Mouse (Mus musculus): ENCODE data around the gene Polr3b. TPM values are rescaled to one million over a fixed set of nuclear protein-coding genes. Genes with fewer than 3 reads are reported as not detected.

Polr3b gene
- 40.1 TPM for total RNA-seq (2023)

DNA sequence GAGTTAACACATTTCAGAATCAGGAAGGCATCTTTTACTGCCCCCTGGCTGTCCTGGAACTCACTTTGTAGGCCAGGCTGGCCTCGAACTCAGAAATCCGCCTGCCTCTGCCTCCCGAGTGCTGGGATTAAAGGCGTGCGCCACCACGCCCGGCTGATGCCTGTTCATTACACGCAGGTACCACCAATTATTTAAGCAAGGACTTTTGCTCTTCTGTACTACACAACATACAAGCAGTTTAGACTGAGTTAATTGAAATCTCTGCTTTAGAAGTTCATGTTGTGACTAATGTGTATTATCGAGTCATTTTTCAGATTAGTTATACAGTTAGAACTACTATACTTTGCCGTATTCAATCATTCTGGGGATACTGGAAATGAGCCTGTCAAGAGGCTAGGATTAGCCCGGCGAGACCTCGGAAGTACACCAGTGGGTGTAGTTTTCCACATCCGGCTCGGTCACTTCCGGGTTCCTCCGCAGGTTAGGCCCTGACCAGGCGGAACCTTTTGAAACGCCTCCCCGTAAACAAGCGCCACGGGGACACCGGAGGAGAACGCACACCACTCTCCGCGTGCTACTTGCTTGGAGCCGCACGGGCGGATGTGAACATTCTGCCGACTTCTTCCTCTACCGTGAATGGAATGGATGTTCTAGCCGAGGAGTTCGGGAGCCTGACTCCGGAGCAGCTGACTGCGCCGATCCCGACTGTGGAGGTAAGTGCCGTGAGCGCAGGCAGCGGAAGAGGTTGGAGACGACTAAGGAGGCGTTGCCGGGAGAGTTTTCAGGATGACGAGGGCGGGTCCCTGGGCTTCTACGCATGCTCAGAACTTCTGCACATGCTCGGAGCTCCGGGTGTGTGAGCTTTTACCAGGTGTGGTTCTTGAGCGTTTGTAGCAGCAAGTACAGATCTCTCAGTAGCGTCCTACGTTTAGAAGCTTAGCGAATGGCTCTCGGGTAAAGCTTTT lies at the start of gene Polr3b:
Gene Polr3b, plus strand, starts transcription at position 467 of the 965 bp plus-strand sequence.

DNA sequence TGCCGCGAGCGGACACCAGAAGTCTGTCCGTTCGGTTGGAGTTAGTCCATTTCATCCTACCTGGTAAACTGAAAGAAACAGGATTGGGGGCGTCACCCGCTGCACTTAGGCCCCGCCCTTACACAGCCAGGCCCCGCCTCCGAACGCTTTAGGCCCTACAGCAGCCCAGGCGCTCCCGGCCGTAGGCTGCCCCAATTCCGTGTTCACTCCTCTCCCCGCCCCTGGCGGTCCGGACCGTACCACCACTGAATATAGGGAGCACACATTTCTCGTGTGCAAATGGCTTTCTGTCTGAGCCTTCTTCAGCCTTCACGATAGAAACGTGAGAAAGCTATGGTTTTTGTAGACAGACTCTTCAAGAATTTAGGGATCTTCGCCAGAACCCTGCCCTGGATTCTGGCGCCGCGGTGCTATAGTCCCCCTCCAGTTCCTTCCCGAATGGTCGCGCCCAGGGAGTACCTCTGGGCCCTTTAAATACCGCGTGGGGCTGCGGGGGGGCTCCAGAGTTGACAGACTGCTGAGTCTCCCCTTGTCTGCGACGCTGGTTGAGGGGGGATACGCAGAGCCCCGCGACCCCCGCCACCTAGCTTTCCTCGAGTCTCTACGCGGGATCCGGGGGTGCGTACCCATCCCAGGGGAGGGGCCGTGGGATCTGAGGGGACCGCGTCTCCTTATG lies 45.6 kb upstream of the Polr3b start, which contains the start of gene Tcp11l2:
Gene Tcp11l2, plus strand, starts transcription at position 232 of the 676 bp plus-strand sequence.

DNA sequence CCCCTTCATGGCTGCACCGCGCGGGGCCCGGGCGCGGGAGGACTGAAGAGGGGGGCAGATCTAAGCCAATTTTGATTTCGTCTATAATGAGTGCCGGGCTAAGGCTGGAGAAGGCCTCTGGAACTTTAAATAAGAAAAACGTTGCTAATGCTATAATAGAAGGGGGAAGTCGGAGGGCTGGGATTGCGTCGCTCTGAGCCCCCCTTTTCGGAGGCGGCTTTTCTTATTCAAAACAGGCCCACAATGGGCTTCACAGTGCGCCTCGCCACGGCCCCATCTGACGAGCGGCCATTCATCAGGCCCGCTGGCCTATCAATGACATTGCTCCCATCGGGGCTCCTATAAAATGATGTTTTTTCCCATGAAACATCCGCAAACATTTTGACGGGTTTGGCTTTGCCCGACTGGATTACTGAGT lies 133.7 kb downstream of the Polr3b start, which contains the start of gene Rfx4:
Gene Rfx4, plus strand, starts transcription at position 277 of the 418 bp plus-strand sequence.

Other genes starting within 250 kb of the Polr3b start
- gene Nuak1, start 181.7 kb upstream of the Polr3b start, total RNA-seq (2023): 0.31 TPM
- gene Ckap4, start 88.2 kb upstream of the Polr3b start, total RNA-seq (2023): 3.1 TPM
- gene Tcp11l2, start 45.7 kb upstream of the Polr3b start, total RNA-seq (2023): 202 TPM
- gene Rfx4, start 133.8 kb downstream of the Polr3b start, total RNA-seq (2023): not detected